Mouse (Mus musculus): Measurements from ENCODE around the gene Gm20509.
A peak's percentile ranks its signal among the peaks of the same experiment; 100 is the strongest.
"Not testable (repeated sequence)": the region's sequence is repeated elsewhere in the genome, so short reads cannot be mapped to it uniquely, and the experiment has no call there.

Gene Gm20509

GRCm38 (mm10) chr9:73103159-73103879 is 1.0 kb downstream of the Gm20509 start:
- DNase-seq = peak; percentile 45

- DNase-seq = no peak
These were observed 1.6 kb downstream of the Gm20509 start for GRCm38 (mm10) chr9:73103880-73104198.

GRCm38 (mm10) chr9:73105141-73105540 is 2.9 kb downstream of the Gm20509 start:
- no peak for DNase-seq

- no peak for DNase-seq
These were observed 3.5 kb downstream of the Gm20509 start for GRCm38 (mm10) chr9:73105771-73106170.

- peak; percentile 79 for DNase-seq
These were observed 10.9 kb downstream of the Gm20509 start, which contains the start of gene Rsl24d1 for GRCm38 (mm10) chr9:73112919-73113906. Gene Rsl24d1, plus strand, starts transcription at chr9:73113426.

- DNase-seq = not testable (repeated sequence)
These were observed 14.4 kb downstream of the Gm20509 start for GRCm38 (mm10) chr9:73116704-73117103.

GRCm38 (mm10) chr9:73118012-73118411 is 15.7 kb downstream of the Gm20509 start:
- no peak for DNase-seq

GRCm38 (mm10) chr9:73121735-73122134 is 19.5 kb downstream of the Gm20509 start:
- no peak for DNase-seq

GRCm38 (mm10) chr9:73125043-73125570 is 22.8 kb downstream of the Gm20509 start:
- no peak for DNase-seq

GRCm38 (mm10) chr9:73127457-73127856 is 25.2 kb downstream of the Gm20509 start:
- DNase-seq = no peak

- no peak for DNase-seq
These were observed 27.6 kb downstream of the Gm20509 start for GRCm38 (mm10) chr9:73129875-73130274.

- no peak for DNase-seq
These were observed 28.3 kb downstream of the Gm20509 start for GRCm38 (mm10) chr9:73130529-73130928.

- DNase-seq = no peak
These were observed 35.1 kb downstream of the Gm20509 start for GRCm38 (mm10) chr9:73137341-73137886.

GRCm38 (mm10) chr9:73154347-73154746 is 52.1 kb downstream of the Gm20509 start:
- DNase-seq = no peak

GRCm38 (mm10) chr9:73157968-73158367 is 55.7 kb downstream of the Gm20509 start:
- no peak for DNase-seq

- no peak for DNase-seq
These were observed 57.0 kb downstream of the Gm20509 start for GRCm38 (mm10) chr9:73159265-73159664.

- peak; percentile 86 for DNase-seq
These were observed 60.5 kb downstream of the Gm20509 start for GRCm38 (mm10) chr9:73162571-73163333.

- DNase-seq = peak; percentile 32
These were observed 63.4 kb downstream of the Gm20509 start for GRCm38 (mm10) chr9:73165631-73166030.
